Comparison of ENCODE assay signal across 11 mouse cellular contexts in genomic region chr7:49787383-49787645, GRCm38 (mm10).
"Had no signal": no experiment of that assay in that cellular context is flagged by ENCODE, and none has a peak within 500 bp of the region (broad histone marks: within the 10 kb centered on the region; RNA-seq: fewer than 3 reads in every experiment).

No protein-coding gene starts in this region.

- H3K27me3 ChIP-seq: lung, embryonic 15.5 days; megakaryocyte, embryonic 14.5 days; midbrain, embryonic 13.5 days had no signal

- H3K4me3 ChIP-seq: left cerebral cortex, adult 2 months; lung, embryonic 15.5 days; megakaryocyte, embryonic 14.5 days; midbrain, embryonic 10.5 days; midbrain, embryonic 13.5 days; myocyte had no signal

- H3K9ac ChIP-seq: liver, embryonic 14.5 days; liver, postnatal 0 days; lung, embryonic 15.5 days; midbrain, embryonic 13.5 days had no signal

- H3K4me2 ChIP-seq: lung, embryonic 15.5 days; midbrain, embryonic 13.5 days had no signal

- ATAC-seq: liver, postnatal 0 days; midbrain, embryonic 16.5 days had no signal

- DNase-seq: thymus, adult 18-20 months had no signal

- H3K9me3 ChIP-seq: lung, embryonic 15.5 days; megakaryocyte, embryonic 14.5 days; midbrain, embryonic 10.5 days; midbrain, embryonic 13.5 days had no signal

- H3K4me1 ChIP-seq: lung, embryonic 15.5 days; midbrain, embryonic 10.5 days; midbrain, embryonic 13.5 days had no signal

- H3K27ac ChIP-seq: kidney, postnatal 0 days; left cerebral cortex, adult 2 months; liver, embryonic 14.5 days; lung, embryonic 15.5 days; midbrain, embryonic 10.5 days; midbrain, embryonic 13.5 days had no signal
